Mouse (Mus musculus): ENCODE results near the gene Dhfr. TPM values are rescaled to one million over a fixed set of nuclear protein-coding genes. Genes with fewer than 3 reads are reported as not detected.
"Not testable (repeated sequence)": the region's sequence is repeated elsewhere in the genome, so short reads cannot be mapped to it uniquely, and the experiment has no call there.

The Dhfr gene
- polyA plus RNA-seq, 1 experiment: 9.7 TPM

DNA sequence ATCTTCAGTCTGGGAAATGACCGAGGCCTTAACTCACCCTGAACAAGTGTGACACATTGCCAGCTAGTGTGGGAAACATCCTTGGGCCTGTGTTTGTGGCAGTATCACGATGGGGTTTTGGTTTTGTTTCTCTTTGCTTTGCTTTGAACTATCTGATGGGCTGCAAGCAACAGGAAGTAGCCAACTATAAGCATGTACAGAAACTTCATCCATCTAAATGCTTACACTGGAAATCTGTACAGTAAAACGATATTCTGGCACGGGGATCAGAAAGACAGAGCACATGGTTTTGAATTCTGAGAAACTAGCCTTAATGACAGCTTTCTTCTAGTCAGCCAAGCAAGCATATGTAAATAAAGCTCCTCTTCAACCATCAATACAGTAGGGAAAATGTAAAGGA lies 570 bp upstream of the Dhfr start:
- no peaks in the 10 kb centered on the region for H3K27me3 ChIP-seq (replicated peaks; ENCODE audit: control insufficient read depth, insufficient read depth, low read length)
- peak; percentile 12 for DNase-seq
- H3K4me1 ChIP-seq (ENCODE audit: control insufficient read depth, insufficient read depth, low read length): peaks cover 6% of the 10 kb centered on the region; the same call in 1 of the 2 replicates
- H3K36me3 ChIP-seq (ENCODE audit: control insufficient read depth, insufficient read depth, low read length): peaks cover 2% of the 10 kb centered on the region
- peak overlapping the region; percentile 91 for H3K4me3 ChIP-seq (ENCODE audit: insufficient read depth, low read depth, low read length)
- no peak overlapping the region for H3K27ac ChIP-seq (ENCODE audit: insufficient read depth, low read depth, low read length)
- WGBS: 4% methylated on average over 4 of the region's 4 CpGs
- no peak for TF ChIP-seq CTCF (conservative IDR thresholded peaks at IDR 0.05; ENCODE audit: insufficient read depth, insufficient read length, low read depth, low read length)
- TF ChIP-seq POLR2A (IDR thresholded peaks at IDR 0.05; ENCODE audit: low read depth, low read length): no peak

DNA sequence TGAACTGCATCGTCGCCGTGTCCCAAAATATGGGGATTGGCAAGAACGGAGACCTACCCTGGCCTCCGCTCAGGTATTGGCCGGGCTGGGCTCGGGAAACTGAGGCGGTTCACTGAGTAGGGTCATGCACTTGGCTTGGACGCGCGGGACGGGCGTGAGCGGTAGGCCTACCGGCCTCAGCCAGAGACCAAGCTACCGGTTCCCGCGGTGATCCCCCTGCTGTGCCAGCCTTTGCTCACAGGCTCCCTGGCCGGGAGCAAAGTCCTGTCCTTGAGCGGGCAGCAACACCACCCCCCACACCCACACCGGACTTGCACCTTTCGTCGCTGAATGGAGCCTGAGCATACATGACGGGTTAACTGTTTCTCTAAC lies 732 bp downstream of the Dhfr start:
- H3K36me3 ChIP-seq (ENCODE audit: control insufficient read depth, insufficient read depth, low read length): no peaks in the 10 kb centered on the region; the same call in 1 of the 2 replicates
- peak overlapping the region; percentile 92 for H3K27ac ChIP-seq (ENCODE audit: insufficient read depth, low read depth, low read length)
- peaks cover 6% of the 10 kb centered on the region; the same call in 1 of the 2 replicates for H3K4me1 ChIP-seq (ENCODE audit: control insufficient read depth, insufficient read depth, low read length)
- WGBS: under 1% methylated on average over 24 of the region's 24 CpGs
- TF ChIP-seq POLR2A (IDR thresholded peaks at IDR 0.05; ENCODE audit: low read depth, low read length): no peak
- TF ChIP-seq CTCF (conservative IDR thresholded peaks at IDR 0.05; ENCODE audit: insufficient read depth, insufficient read length, low read depth, low read length): no peak
- DNase-seq: peak; percentile 85
- no peaks in the 10 kb centered on the region for H3K27me3 ChIP-seq (replicated peaks; ENCODE audit: control insufficient read depth, insufficient read depth, low read length)
- peak overlapping the region; percentile 73 for H3K4me3 ChIP-seq (ENCODE audit: insufficient read depth, low read depth, low read length)

DNA sequence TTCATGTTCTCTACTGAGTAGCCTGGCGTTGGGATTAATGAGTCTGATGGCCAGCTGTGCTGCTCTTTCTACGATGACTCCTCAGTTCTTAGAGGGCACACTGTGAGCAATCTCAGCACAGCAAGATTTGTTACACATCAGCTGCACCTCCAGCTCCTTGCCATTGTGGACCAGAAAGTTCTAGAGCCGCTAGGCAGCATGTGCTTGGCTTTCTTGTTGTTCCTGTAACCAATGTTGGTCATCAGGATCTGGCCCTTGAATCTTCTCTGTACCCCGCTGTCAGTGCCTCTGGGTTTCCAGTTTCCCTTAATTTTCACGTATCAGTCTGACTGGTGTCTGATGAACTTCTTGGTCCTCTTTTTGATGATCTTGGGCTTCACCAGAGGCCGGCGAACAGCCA lies 1.9 kb downstream of the Dhfr start:
- DNase-seq: no peak
- peaks cover 6% of the 10 kb centered on the region; the same call in 1 of the 2 replicates for H3K4me1 ChIP-seq (ENCODE audit: control insufficient read depth, insufficient read depth, low read length)
- H3K4me3 ChIP-seq (ENCODE audit: insufficient read depth, low read depth, low read length): no peak overlapping the region
- no peak for TF ChIP-seq POLR2A (IDR thresholded peaks at IDR 0.05; ENCODE audit: low read depth, low read length)
- TF ChIP-seq CTCF (conservative IDR thresholded peaks at IDR 0.05; ENCODE audit: insufficient read depth, insufficient read length, low read depth, low read length): no peak
- H3K27me3 ChIP-seq (replicated peaks; ENCODE audit: control insufficient read depth, insufficient read depth, low read length): no peaks in the 10 kb centered on the region
- no peaks in the 10 kb centered on the region; the same call in 1 of the 2 replicates for H3K36me3 ChIP-seq (ENCODE audit: control insufficient read depth, insufficient read depth, low read length)
- 74% methylated on average over 7 of the region's 7 CpGs for WGBS
- H3K27ac ChIP-seq (ENCODE audit: insufficient read depth, low read depth, low read length): no peak overlapping the region

DNA sequence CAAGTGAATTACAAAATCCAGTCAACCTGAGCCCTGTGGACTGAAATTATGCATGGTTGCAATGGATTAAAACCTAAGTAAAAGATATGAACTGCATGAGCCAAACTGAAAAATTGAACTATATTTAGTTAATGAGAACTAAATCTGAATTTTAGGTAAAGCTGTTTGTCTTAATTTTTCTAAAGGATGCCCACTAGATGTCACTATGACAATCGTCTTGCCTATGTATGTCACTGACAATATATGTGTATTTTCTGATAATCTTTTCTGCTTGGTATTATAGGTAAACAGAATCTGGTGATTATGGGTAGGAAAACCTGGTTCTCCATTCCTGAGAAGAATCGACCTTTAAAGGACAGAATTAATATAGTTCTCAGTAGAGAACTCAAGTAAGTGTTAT lies 3.1 kb downstream of the Dhfr start:
- H3K27me3 ChIP-seq (replicated peaks; ENCODE audit: control insufficient read depth, insufficient read depth, low read length): no peaks in the 10 kb centered on the region
- no peak overlapping the region for H3K27ac ChIP-seq (ENCODE audit: insufficient read depth, low read depth, low read length)
- WGBS: 48% methylated on average over 2 of the region's 2 CpGs
- no peak for DNase-seq
- H3K4me3 ChIP-seq (ENCODE audit: insufficient read depth, low read depth, low read length): no peak overlapping the region
- TF ChIP-seq CTCF (conservative IDR thresholded peaks at IDR 0.05; ENCODE audit: insufficient read depth, insufficient read length, low read depth, low read length) (no peak), POLR2A (IDR thresholded peaks at IDR 0.05; ENCODE audit: low read depth, low read length) (no peak)
- H3K36me3 ChIP-seq (ENCODE audit: control insufficient read depth, insufficient read depth, low read length): peaks cover 2% of the 10 kb centered on the region; the same call in 1 of the 2 replicates
- H3K4me1 ChIP-seq (ENCODE audit: control insufficient read depth, insufficient read depth, low read length): peaks cover 6% of the 10 kb centered on the region; the same call in 1 of the 2 replicates

DNA sequence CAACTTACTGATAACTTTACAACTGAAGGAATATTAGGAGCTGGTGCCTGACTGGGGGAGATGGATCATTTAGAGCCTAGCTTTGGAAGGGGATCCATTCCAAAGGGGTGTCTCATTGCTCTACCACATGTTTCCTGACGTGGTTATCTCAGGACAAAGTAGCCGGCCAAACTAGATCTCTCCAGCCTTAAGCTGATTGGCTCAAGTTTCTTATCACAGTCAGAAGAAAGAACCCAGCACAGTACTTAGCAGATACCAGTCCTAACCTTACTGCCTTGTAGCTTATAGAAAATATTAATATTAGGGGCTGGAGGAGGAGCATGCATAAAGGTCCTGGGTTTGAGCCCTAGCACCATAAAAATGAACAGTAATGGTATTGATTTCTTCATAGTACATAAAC lies 7.1 kb downstream of the Dhfr start:
- no peak for DNase-seq
- H3K4me1 ChIP-seq (ENCODE audit: control insufficient read depth, insufficient read depth, low read length): no peaks in the 10 kb centered on the region
- H3K27me3 ChIP-seq (replicated peaks; ENCODE audit: control insufficient read depth, insufficient read depth, low read length): no peaks in the 10 kb centered on the region
- no peak overlapping the region for H3K4me3 ChIP-seq (ENCODE audit: insufficient read depth, low read depth, low read length)
- H3K27ac ChIP-seq (ENCODE audit: insufficient read depth, low read depth, low read length): no peak overlapping the region
- H3K36me3 ChIP-seq (ENCODE audit: control insufficient read depth, insufficient read depth, low read length): peaks cover 2% of the 10 kb centered on the region; the same call in 1 of the 2 replicates
- 82% methylated on average over 2 of the region's 2 CpGs for WGBS
- TF ChIP-seq CTCF (conservative IDR thresholded peaks at IDR 0.05; ENCODE audit: insufficient read depth, insufficient read length, low read depth, low read length) (no peak), POLR2A (IDR thresholded peaks at IDR 0.05; ENCODE audit: low read depth, low read length) (no peak)

DNA sequence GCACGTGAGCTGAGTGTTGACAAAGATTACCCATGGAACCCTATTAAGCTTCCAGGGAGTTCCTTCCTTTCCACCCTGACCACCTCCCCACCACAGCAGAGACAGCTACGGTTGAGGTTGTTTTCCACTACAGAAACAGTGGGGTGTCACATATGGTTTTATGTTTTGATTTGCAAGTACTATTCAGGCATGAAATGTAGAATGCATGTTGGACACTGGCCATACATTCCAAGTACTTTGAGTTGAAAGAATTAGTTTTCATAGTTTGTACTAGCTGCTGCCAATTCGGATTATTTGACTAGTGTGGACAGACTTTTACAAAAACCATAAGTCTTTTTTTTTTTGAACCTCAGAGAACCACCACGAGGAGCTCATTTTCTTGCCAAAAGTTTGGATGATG lies 10.8 kb downstream of the Dhfr start:
- Histone ChIP-seq H3K27me3 (replicated peaks; ENCODE audit: control insufficient read depth, insufficient read depth, low read length) (no peaks in the 10 kb centered on the region), H3K4me3 (ENCODE audit: insufficient read depth, low read depth, low read length) (no peak overlapping the region), H3K4me1 (ENCODE audit: control insufficient read depth, insufficient read depth, low read length) (no peaks in the 10 kb centered on the region), H3K27ac (ENCODE audit: insufficient read depth, low read depth, low read length) (no peak overlapping the region), H3K36me3 (ENCODE audit: control insufficient read depth, insufficient read depth, low read length) (peaks cover 4% of the 10 kb centered on the region)
- DNase-seq: no peak
- TF ChIP-seq POLR2A (IDR thresholded peaks at IDR 0.05; ENCODE audit: low read depth, low read length) (no peak), CTCF (conservative IDR thresholded peaks at IDR 0.05; ENCODE audit: insufficient read depth, insufficient read length, low read depth, low read length) (no peak)
- 61% methylated on average over 4 of the region's 4 CpGs for WGBS

DNA sequence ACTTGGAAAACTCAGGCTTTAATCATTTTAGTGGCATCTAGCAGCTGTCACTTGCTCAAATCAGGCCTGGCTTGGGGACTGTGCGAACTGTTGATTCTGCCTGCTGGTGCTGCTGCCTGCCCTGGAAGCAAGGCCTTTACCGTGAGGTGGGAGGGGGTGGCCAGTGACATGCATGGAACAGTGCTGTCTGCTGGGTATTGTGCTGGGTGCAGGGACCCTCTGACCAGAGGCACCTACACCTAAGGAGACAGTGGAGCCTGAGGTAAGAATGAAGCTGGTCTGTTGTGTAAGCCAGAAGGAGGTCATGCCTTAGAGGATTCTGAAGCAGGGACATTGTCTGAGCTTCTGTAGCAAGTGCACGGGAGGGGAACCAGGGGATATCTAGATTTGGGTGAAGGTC lies 16.3 kb downstream of the Dhfr start:
- H3K36me3 ChIP-seq (ENCODE audit: control insufficient read depth, insufficient read depth, low read length): peaks cover 2% of the 10 kb centered on the region
- 93% methylated on average over 3 of the region's 3 CpGs for WGBS
- H3K27me3 ChIP-seq (replicated peaks; ENCODE audit: control insufficient read depth, insufficient read depth, low read length): no peaks in the 10 kb centered on the region

DNA sequence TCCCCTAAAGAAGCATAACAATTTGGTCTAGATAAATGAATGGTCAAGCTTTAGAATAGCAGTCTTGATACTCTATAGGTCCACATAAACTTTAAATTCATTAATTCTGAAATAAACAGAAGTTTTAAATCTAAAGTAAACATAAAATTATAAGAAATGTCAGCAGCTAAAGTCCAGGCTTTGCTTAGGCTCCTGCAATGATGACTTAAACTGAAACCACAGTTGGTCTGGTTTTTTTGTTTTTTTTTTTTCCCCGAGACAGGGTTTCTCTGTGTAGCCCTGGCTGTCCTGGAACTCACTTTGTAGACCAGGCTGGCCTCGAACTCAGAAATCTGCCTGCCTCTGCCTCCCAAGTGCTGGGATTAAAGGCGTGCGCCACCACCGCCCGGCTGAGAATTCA lies 16.9 kb downstream of the Dhfr start:
- H3K27ac ChIP-seq (ENCODE audit: insufficient read depth, low read depth, low read length); H3K36me3 ChIP-seq (ENCODE audit: control insufficient read depth, insufficient read depth, low read length); H3K4me3 ChIP-seq (ENCODE audit: insufficient read depth, low read depth, low read length); H3K4me1 ChIP-seq (ENCODE audit: control insufficient read depth, insufficient read depth, low read length); H3K27me3 ChIP-seq (replicated peaks; ENCODE audit: control insufficient read depth, insufficient read depth, low read length); DNase-seq: not testable (repeated sequence)
- 98% methylated on average over 6 of the region's 6 CpGs for WGBS

More for the DNA sequence above, 16.3 kb downstream of the Dhfr start:
- no peak for DNase-seq
- Histone ChIP-seq H3K4me3 (ENCODE audit: insufficient read depth, low read depth, low read length) (no peak overlapping the region), H3K27ac (ENCODE audit: insufficient read depth, low read depth, low read length) (no peak overlapping the region), H3K4me1 (ENCODE audit: control insufficient read depth, insufficient read depth, low read length) (no peaks in the 10 kb centered on the region)
- no peak for TF ChIP-seq CTCF (conservative IDR thresholded peaks at IDR 0.05; ENCODE audit: insufficient read depth, insufficient read length, low read depth, low read length)
- TF ChIP-seq POLR2A (IDR thresholded peaks at IDR 0.05; ENCODE audit: low read depth, low read length): no peak
